Mouse (Mus musculus) heart, adult 18-20 months (tissue): ENCODE measurements around the gene B3galt4. TPM values are rescaled to one million over a fixed set of nuclear protein-coding genes. Genes with fewer than 3 reads are reported as not detected.
"Not testable (repeated sequence)": the region's sequence is repeated elsewhere in the genome, so short reads cannot be mapped to it uniquely, and the experiment has no call there.

ENCODE experiments used
- DNase-seq, 2 experiments: peaks; one replicate each; pipeline ENCODE4 v3.0.0; 2021 to 2022; ENCODE audit warnings: mixed read lengths in 1 of 2
- total RNA-seq, 2 experiments: library from RNA; stranded (reverse); gene quantifications; 2 replicates each; pipeline ENCODE4 v1.2.3; 2021

Gene B3galt4
- total RNA-seq, 2 experiments from 2014 or later = 1.3 to 1.8 TPM

GRCm38 (mm10) chr17:33968489-33968888 is 17.2 kb upstream of the B3galt4 start:
- peak; percentile 76 to 91 for DNase-seq

GRCm38 (mm10) chr17:33965846-33966550 is 14.7 kb upstream of the B3galt4 start:
- DNase-seq = no peak

GRCm38 (mm10) chr17:33965082-33965845 is 14.0 kb upstream of the B3galt4 start:
- DNase-seq = no peak

- no peak for DNase-seq
Measured at GRCm38 (mm10) chr17:33962876-33963275, 11.6 kb upstream of the B3galt4 start.

- no peak for DNase-seq
Measured at GRCm38 (mm10) chr17:33959948-33960347, 8.7 kb upstream of the B3galt4 start.

- no peak for DNase-seq
Measured at GRCm38 (mm10) chr17:33959135-33959534, 7.8 kb upstream of the B3galt4 start.

- DNase-seq = no peak
Measured at GRCm38 (mm10) chr17:33958451-33958850, 7.2 kb upstream of the B3galt4 start.

GRCm38 (mm10) chr17:33957493-33957892 is 6.2 kb upstream of the B3galt4 start:
- no peak for DNase-seq

GRCm38 (mm10) chr17:33956336-33956735 is 5.0 kb upstream of the B3galt4 start:
- DNase-seq = no peak

GRCm38 (mm10) chr17:33955555-33956214 is 4.4 kb upstream of the B3galt4 start, which contains the start of the genes Vps52 and Rps18:
Vps52 (plus strand) TSS chr17:33955812.
Rps18 (minus strand) TSS chr17:33956001.
- DNase-seq = peak; percentile 98

GRCm38 (mm10) chr17:33954646-33955554 is 3.6 kb upstream of the B3galt4 start:
- no peak for DNase-seq

- DNase-seq = no peak
Measured at GRCm38 (mm10) chr17:33953961-33954565, 2.8 kb upstream of the B3galt4 start.

- DNase-seq = no peak
Measured at GRCm38 (mm10) chr17:33953310-33953709, 2.0 kb upstream of the B3galt4 start.

- DNase-seq = no peak
Measured at GRCm38 (mm10) chr17:33952879-33953278, 1.6 kb upstream of the B3galt4 start.

- not testable (repeated sequence) for DNase-seq
Measured at GRCm38 (mm10) chr17:33952015-33952414, 727 bp upstream of the B3galt4 start.

GRCm38 (mm10) chr17:33950131-33950625 is 1.1 kb downstream of the B3galt4 start:
- DNase-seq = no peak

- DNase-seq = no peak
Measured at GRCm38 (mm10) chr17:33948905-33949537, 2.3 kb downstream of the B3galt4 start.

GRCm38 (mm10) chr17:33948090-33948904 is 3.0 kb downstream of the B3galt4 start:
- DNase-seq = no peak

GRCm38 (mm10) chr17:33947430-33948089 is 3.7 kb downstream of the B3galt4 start:
- no peak for DNase-seq
